Mouse (Mus musculus): ENCODE measurements around the gene Tes. TPM values are rescaled to one million over a fixed set of nuclear protein-coding genes. Genes with fewer than 3 reads are reported as not detected.

The Tes gene
- polyA plus RNA-seq, 1 experiment from 2014 or later = 114 TPM

DNA sequence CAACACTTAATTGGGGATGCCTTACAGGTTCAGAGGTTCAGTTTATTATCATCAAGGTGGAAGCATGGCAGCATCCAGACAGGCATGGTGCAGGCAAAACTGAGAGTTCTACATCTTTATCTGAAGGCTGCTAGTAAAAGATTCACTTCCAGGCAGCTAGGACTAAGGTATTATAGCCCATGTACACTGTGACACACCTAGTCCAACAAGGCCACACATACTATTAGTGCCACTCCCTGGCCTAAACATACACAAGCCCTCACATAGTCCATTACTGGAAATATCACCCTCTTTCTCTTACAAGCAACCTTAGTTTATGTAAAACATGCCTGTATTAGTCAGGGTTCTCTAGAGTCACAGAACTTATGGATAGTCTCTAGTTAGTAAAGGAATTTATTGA lies 29.7 kb upstream of the Tes start:
- Histone ChIP-seq H3K4me3 (ENCODE audit: low read depth, low read length) (no peak overlapping the region), H3K4me1 (replicated peaks; ENCODE audit: control insufficient read depth, insufficient read depth) (no peaks in the 10 kb centered on the region), H3K36me3 (ENCODE audit: control insufficient read depth, insufficient read depth, low read length) (no peaks in the 10 kb centered on the region), H3K9ac (ENCODE audit: low read length) (no peak overlapping the region), H3K4me2 (replicated peaks; ENCODE audit: low read depth) (no peak overlapping the region), H3K27ac (replicated peaks) (no peak overlapping the region), H3K9me3 (ENCODE audit: control insufficient read depth, low read length) (no peaks in the 10 kb centered on the region), H3K27me3 (ENCODE audit: control insufficient read depth, insufficient read depth, low read length) (no peaks in the 10 kb centered on the region)
- no peak for TF ChIP-seq CTCF (IDR thresholded peaks at IDR 0.05; ENCODE audit: low read depth)
- ATAC-seq (ENCODE audit: low FRiP score, low TSS enrichment) (peak; percentile 95), DNase-seq (ENCODE audit: low spot score) (no peak)

DNA sequence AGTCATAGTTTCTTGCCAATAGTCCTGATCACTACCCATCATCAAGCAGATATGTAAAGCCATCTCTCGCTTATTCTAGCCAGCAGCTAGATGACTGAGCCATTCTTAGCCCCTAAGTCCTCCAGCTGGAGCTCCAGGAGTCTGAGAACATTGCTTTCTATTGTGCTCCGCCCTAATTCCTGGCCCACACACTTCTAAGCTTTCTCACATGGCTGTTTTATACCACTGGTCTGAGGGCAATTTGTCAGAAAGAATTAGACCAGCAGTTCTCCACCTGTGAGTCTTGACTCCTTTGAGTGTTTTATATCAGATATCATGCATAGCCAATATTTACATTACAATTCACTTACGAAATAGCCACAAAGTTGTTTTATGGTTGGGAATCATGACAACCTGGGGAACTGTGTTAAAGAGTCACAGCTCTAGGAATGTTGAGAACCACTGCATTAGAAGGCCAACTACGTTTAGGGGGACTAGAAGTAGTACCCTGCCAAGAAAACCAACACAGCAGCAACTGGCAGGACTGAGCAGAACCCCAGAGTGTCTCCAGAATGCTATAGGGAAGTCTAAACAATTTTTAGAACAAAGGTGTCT lies 13.4 kb upstream of the Tes start:
- peak; percentile 85 for ATAC-seq (ENCODE audit: low FRiP score, low TSS enrichment)
- Histone ChIP-seq H3K27ac (replicated peaks) (peak overlapping the region; percentile 24; the same call in 1 of the 2 replicates), H3K27me3 (ENCODE audit: control insufficient read depth, insufficient read depth, low read length) (no peaks in the 10 kb centered on the region), H3K4me3 (ENCODE audit: low read depth, low read length) (no peak overlapping the region), H3K4me1 (replicated peaks; ENCODE audit: control insufficient read depth, insufficient read depth) (no peaks in the 10 kb centered on the region), H3K36me3 (ENCODE audit: control insufficient read depth, insufficient read depth, low read length) (no peaks in the 10 kb centered on the region), H3K9ac (ENCODE audit: low read length) (no peak overlapping the region), H3K4me2 (replicated peaks; ENCODE audit: low read depth) (no peak overlapping the region), H3K9me3 (ENCODE audit: control insufficient read depth, low read length) (no peaks in the 10 kb centered on the region)
- WGBS = 48% methylated on average over 4 of the region's 4 CpGs
- no peak for TF ChIP-seq EP300 (optimal IDR thresholded peaks at IDR 0.05)
- TF ChIP-seq CTCF (IDR thresholded peaks at IDR 0.05; ENCODE audit: low read depth) = no peak
- DNase-seq (ENCODE audit: low spot score) = no peak

DNA sequence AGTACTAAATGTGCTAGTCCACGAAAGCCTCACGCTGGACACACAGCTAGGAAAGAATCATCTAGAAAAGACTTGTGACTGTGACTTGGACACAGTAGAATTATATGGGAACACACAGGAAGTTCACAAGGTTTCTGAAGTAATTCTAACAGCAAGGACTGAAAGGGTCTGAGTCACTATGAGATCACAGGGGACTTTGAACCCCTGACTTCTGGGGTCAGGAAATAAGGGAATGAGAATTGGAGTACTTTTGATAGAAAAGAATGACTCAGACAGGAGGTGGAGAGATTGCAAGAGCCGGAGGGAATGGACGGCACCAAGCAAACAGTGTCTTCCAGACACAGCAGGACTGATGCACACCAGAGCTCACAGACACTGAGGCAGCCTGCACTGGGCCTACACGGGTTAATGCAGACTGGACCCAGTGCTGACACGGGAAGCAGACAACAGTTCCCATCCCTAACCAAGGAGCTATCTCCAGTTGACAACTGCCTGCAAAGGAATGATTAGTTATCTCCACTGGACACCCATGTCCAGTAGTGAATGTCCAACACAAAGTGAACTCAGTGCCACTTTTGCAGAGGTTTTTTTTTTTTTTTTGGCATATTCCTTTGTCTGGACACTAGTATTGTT lies 11.8 kb upstream of the Tes start:
- TF ChIP-seq CTCF (IDR thresholded peaks at IDR 0.05; ENCODE audit: low read depth) = no peak
- TF ChIP-seq EP300 (optimal IDR thresholded peaks at IDR 0.05) = no peak
- Histone ChIP-seq H3K27me3 (ENCODE audit: control insufficient read depth, insufficient read depth, low read length) (no peaks in the 10 kb centered on the region), H3K9me3 (ENCODE audit: control insufficient read depth, low read length) (no peaks in the 10 kb centered on the region), H3K9ac (ENCODE audit: low read length) (no peak overlapping the region), H3K4me2 (replicated peaks; ENCODE audit: low read depth) (no peak overlapping the region), H3K4me1 (replicated peaks; ENCODE audit: control insufficient read depth, insufficient read depth) (no peaks in the 10 kb centered on the region), H3K36me3 (ENCODE audit: control insufficient read depth, insufficient read depth, low read length) (no peaks in the 10 kb centered on the region), H3K27ac (replicated peaks) (no peak overlapping the region), H3K4me3 (ENCODE audit: low read depth, low read length) (no peak overlapping the region)
- DNase-seq (ENCODE audit: low spot score) (peak; percentile 64), ATAC-seq (ENCODE audit: low FRiP score, low TSS enrichment) (peak; percentile 76)
- WGBS = 72% methylated on average over 6 of the region's 6 CpGs

DNA sequence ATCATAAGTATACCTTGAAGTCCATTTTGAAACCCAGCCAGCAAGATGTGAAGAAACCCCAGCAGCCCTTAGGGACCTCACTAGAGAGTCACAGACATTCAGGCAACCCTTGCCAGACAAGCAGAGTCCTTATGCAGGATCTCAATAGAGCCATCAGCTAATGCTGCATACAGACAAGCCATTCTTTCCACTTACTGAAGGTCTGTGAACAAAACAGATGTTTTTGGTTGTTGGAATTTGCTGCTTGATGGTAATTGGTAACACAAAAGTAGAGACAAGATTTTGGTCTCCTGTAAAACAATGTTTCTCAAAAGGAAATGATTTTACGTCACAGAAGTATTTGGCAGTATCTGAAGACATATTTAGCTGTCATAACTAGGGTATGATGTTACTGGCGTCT lies 10.2 kb upstream of the Tes start:
- Histone ChIP-seq H3K9me3 (ENCODE audit: control insufficient read depth, low read length) (no peaks in the 10 kb centered on the region), H3K27ac (replicated peaks) (no peak overlapping the region), H3K4me1 (replicated peaks; ENCODE audit: control insufficient read depth, insufficient read depth) (no peaks in the 10 kb centered on the region), H3K36me3 (ENCODE audit: control insufficient read depth, insufficient read depth, low read length) (no peaks in the 10 kb centered on the region), H3K9ac (ENCODE audit: low read length) (no peak overlapping the region), H3K27me3 (ENCODE audit: control insufficient read depth, insufficient read depth, low read length) (no peaks in the 10 kb centered on the region), H3K4me2 (replicated peaks; ENCODE audit: low read depth) (no peak overlapping the region), H3K4me3 (ENCODE audit: low read depth, low read length) (no peak overlapping the region)
- ATAC-seq (ENCODE audit: low FRiP score, low TSS enrichment) = no peak
- 57% methylated on average over 2 of the region's 2 CpGs for WGBS
- DNase-seq (ENCODE audit: low spot score) = no peak
- TF ChIP-seq EP300 (optimal IDR thresholded peaks at IDR 0.05) (no peak), CTCF (IDR thresholded peaks at IDR 0.05; ENCODE audit: low read depth) (no peak)

DNA sequence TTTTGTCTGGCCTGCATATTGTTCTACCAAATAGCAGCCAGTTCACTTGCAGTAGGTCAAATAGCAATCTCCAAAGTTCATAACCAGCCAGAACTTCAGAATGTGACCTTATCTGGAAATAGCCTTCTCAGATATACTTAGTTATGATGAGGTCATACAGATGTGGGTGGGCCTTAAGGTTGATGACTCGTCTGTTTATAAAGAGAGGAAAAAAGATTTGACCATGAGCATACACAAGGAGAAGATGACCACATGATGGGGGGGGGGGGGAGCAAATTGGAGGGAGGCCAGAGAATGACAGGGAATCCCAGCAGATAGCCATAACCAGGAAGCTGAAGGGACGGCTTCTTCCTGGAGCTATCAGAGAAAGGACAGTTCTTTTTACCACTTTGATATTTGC lies 9.3 kb upstream of the Tes start:
- H3K27ac ChIP-seq (replicated peaks) = no peak overlapping the region
- no peak overlapping the region for H3K4me2 ChIP-seq (replicated peaks; ENCODE audit: low read depth)
- no peak overlapping the region for H3K4me3 ChIP-seq (ENCODE audit: low read depth, low read length)
- DNase-seq (ENCODE audit: low spot score) = no peak
- H3K27me3 ChIP-seq (ENCODE audit: control insufficient read depth, insufficient read depth, low read length) = no peaks in the 10 kb centered on the region
- H3K4me1 ChIP-seq (replicated peaks; ENCODE audit: control insufficient read depth, insufficient read depth) = no peaks in the 10 kb centered on the region
- H3K36me3 ChIP-seq (ENCODE audit: control insufficient read depth, insufficient read depth, low read length) = no peaks in the 10 kb centered on the region
- WGBS = 26% methylated on average over 2 of the region's 2 CpGs
- H3K9me3 ChIP-seq (ENCODE audit: control insufficient read depth, low read length) = no peaks in the 10 kb centered on the region
- peak; percentile 45; the same call in 1 of the 2 replicates for ATAC-seq (ENCODE audit: low FRiP score, low TSS enrichment)
- H3K9ac ChIP-seq (ENCODE audit: low read length) = no peak overlapping the region
- TF ChIP-seq CTCF (IDR thresholded peaks at IDR 0.05; ENCODE audit: low read depth) = no peak
- no peak for TF ChIP-seq EP300 (optimal IDR thresholded peaks at IDR 0.05)

DNA sequence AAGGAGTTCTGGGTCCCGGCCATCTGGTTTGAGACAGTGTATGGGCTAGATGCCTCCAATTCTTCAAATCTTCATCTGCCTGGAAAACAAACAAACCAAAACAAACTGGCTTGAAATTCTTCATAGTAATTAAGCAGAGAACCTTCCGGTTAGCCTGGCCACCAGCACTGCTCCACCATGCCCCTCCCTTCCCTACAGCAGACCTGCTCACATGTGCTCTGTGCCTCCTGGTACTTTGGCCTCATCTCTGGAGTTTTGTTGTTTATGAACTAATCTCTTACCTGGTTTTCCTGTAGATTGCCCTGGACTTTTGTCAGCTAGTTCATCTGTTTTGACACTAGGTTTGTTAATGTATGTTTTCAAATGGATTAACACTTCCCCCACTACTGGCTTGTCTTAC lies 5.4 kb upstream of the Tes start:
- ATAC-seq (ENCODE audit: low FRiP score, low TSS enrichment) (peak; percentile 62; the same call in 1 of the 2 replicates), DNase-seq (ENCODE audit: low spot score) (no peak)
- no peak overlapping the region for H3K27ac ChIP-seq (replicated peaks)

More for the DNA sequence above, 5.4 kb upstream of the Tes start:
- Histone ChIP-seq H3K4me1 (replicated peaks; ENCODE audit: control insufficient read depth, insufficient read depth) (no peaks in the 10 kb centered on the region), H3K9me3 (ENCODE audit: control insufficient read depth, low read length) (no peaks in the 10 kb centered on the region), H3K9ac (ENCODE audit: low read length) (no peak overlapping the region), H3K4me2 (replicated peaks; ENCODE audit: low read depth) (no peak overlapping the region), H3K36me3 (ENCODE audit: control insufficient read depth, insufficient read depth, low read length) (no peaks in the 10 kb centered on the region), H3K27me3 (ENCODE audit: control insufficient read depth, insufficient read depth, low read length) (no peaks in the 10 kb centered on the region), H3K4me3 (ENCODE audit: low read depth, low read length) (no peak overlapping the region)
- WGBS = 24% methylated on average over 2 of the region's 2 CpGs
- TF ChIP-seq CTCF (IDR thresholded peaks at IDR 0.05; ENCODE audit: low read depth) (no peak), EP300 (optimal IDR thresholded peaks at IDR 0.05) (no peak)

Data from stomach, postnatal 0 days (tissue).